Mouse (Mus musculus) gastrocnemius, adult 8-10 months (tissue): ENCODE measurements around the gene Aff3. TPM values are rescaled to one million over a fixed set of nuclear protein-coding genes. Genes with fewer than 3 reads are reported as not detected.

Experiments used
- DNase-seq, 2 experiments: peaks; one replicate each; pipeline ENCODE4 v3.0.0; 2022; ENCODE audit warnings: low spot score in 2 of 2
- total RNA-seq, 4 experiments: library from RNA; stranded (reverse); gene quantifications; 2 replicates each; pipeline ENCODE4 v1.2.4; 2022

The Aff3 gene
- total RNA-seq, 4 experiments from 2014 or later = 1.0 to 6.1 (median 1.3) TPM

GRCm38 (mm10) chr1:38658376-38658775 lies 6.4 kb downstream of the Aff3 start:
- DNase-seq = no peak

DNA sequence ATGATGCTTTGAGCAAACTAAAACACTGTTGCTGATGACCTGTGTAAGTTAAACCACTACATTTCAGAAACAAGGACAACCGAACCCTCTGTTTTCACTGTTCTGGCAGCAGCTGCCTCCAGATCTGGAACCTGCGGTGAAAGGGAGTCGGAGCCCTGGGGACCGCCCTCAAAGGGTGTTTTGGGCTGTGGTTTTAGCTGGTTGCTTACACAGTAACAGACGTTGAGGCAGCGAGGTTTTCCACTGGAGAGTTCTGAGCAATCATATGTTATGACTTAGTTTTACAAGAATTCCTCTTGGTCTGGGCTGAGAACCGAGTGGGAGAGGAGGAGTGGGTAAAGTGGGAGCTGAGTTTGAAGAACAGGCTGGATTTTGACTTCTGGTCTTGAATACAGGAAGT lies 7.1 kb downstream of the Aff3 start:
- no peak for DNase-seq

DNA sequence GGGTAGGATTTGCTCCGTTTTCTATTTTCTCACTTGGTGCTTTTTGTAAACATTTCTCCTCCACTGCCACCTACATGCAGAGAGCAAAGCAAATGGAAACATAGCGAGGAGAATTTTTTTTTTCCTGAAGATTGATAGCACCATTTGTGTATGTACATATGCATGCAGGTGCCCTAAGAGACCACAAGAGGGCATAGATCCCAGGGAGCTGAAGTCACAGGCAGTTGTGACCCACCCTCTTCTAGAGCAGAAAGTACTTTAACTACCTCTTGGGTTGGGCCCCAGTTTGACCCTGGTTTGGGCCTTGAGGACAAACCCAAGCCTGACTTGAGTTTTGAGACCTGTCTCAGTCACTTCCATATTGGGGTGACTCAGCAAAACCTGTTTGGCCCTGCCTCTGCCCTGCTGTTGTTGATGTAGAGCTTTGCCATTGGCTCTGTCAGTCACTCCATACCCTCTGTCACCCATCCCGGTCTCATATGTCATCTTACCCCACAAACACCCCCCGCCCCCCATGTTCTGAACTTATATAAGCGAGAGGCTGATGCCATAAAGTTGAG lies 9.7 kb downstream of the Aff3 start:
- DNase-seq = no peak

DNA sequence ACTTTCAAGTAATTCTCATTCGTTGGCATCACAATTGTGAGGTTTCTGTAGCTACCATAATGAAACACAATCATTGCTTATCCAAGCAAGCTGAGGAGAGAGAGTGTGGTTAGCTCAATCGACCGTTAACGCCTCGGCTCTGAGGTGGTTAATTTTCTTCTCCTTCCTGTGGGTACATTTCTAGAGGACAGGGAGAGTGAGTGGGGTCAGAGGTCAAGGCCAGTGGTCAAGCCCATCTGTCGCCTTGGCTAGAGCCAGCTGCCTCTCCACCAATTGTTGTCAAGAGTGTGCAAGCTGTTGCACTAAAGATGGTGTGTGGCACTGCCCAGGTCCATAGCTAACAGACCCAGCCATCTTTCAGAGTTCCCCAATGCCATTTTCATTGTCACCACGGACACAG lies 14.7 kb downstream of the Aff3 start:
- no peak for DNase-seq

- no peak for DNase-seq
These were observed 15.6 kb downstream of the Aff3 start for GRCm38 (mm10) chr1:38649174-38649573.

GRCm38 (mm10) chr1:38642288-38642687 lies 22.5 kb downstream of the Aff3 start:
- DNase-seq = no peak

- no peak for DNase-seq
These were observed 25.1 kb downstream of the Aff3 start for GRCm38 (mm10) chr1:38639669-38640068.

- no peak for DNase-seq
These were observed 29.2 kb downstream of the Aff3 start for GRCm38 (mm10) chr1:38635596-38635995.

DNA sequence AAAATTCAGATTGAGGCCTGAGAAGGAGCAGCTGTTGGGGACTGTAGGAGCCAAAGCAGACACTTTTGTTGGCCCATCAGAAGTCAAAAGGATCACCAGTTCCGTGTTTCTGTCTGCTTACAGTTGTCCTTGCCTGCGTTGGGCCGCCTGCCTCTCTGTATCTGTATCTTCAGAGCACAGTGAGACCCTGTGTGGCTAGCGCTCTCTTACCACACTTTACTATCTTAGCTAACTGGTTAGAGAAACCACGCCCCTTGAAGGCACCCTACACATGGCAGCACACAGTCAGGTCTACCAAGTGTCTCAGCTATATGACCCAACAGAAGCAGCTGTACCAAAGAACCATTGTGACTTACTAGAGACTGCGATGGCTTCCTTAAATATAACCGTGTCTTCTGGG lies 30.7 kb downstream of the Aff3 start:
- no peak for DNase-seq

GRCm38 (mm10) chr1:38632461-38633180 lies 32.1 kb downstream of the Aff3 start:
- DNase-seq = no peak

DNA sequence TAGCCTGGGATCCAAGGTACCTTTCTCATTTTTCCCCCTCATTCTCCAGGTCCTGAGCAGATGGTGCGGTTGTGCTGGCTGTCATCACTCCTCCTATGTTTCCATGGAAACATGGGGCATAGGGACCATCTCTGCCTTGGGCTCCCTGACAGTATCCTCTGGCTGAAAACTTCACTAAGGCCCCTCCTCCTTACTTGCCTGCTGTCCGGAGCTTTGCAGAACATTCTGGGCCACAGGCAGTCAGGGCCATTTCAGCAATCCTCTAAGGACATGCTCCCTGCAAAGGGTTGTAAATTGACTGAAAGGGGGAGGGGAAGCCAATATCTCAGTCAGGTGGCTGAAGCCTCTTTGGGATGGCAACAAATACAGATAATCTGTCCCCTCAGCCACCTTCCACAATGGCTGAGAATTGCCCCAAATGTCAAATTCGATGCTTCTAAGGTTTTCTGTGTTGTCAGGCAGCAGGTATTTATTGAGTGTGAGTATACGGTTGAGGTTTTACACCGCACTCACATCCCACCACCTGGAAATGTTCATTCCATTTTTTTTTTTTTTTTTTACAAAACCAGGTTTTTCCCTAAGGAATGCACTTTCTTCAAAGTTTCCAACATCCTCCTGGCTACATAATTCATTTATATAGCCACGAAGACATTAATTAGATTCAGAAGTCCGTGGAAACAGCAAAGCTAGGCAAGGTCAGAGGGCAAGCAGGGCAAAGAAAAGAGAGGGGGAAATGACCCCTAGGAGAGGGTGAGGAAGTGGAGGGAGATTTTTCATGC lies 33.1 kb downstream of the Aff3 start:
- no peak for DNase-seq

- no peak for DNase-seq
These were observed 35.7 kb downstream of the Aff3 start for GRCm38 (mm10) chr1:38628901-38629585.

DNA sequence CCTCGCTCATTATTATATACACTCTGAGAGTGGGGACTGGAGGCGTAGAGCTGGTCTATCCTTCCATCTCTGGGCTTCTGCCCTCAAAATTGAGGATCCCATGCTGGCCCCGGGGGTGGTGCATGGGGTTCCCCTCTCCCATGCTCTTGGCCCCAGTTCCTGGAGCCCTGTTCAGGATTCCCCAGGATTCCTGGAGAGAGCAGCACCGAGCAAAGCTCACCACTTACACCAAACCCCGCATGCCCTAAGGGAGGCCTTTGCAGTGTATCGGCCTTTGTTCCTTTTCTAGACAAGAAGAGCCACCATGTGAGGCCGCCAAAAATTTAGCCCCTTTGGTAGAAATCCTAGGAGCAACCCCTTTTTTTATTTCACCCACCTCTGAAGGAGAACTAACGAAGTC lies 36.3 kb downstream of the Aff3 start:
- no peak for DNase-seq

DNA sequence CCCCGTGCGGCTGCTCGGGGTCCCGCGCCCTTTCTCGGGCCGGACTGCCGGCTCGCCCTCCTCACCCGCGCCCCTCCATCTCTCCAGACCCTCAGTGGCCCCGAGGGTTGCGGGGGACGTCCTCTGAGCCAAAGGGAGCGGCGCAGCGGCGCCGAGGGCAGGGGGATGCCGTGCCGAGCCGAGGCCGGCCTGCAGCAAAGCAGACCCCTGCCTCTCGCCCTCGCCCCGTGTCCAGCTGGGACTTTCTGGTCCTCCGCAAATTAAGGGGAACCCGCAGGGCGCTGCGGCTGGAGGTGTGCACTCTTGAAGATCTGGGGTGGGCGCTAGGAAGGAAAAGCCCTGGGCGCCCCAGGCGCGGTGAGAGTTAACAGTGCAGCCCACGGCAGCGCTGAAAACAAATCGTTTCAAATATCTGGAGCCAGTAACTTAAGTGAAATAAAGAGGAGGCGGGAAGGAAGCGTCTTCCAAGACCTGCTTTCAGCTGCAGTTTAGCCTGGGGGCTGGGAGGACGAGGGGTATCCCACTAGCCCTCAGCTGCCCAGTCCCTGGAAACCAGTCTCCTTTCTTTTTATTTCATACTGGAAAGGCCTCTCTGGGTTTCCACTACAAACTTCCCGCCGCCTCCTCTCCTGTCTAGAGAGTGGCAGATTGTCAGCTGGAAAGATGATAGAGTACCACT lies 36.9 kb downstream of the Aff3 start:
- DNase-seq = no peak

- DNase-seq = peak in 1 of 2 experiments; percentile 25
These were observed 37.8 kb downstream of the Aff3 start for GRCm38 (mm10) chr1:38626739-38627661.

DNA sequence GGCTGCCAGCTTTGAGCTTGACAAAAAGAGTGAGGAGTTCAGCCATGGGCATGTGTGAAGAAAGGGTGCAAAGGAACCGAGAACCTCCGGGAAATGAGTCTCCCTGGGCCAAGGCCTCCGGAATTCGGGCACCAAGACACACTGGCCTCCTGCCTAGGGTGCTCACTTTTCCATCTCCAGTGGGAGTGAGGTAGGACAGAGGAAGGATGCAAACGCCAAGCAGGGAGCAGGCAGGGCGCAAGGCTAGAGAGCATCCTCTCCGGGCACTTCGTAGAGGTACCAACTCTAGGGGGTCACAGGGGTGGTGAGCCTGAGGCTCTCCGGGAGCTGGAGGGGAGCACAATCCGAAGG lies 38.4 kb downstream of the Aff3 start:
- DNase-seq = no peak

DNA sequence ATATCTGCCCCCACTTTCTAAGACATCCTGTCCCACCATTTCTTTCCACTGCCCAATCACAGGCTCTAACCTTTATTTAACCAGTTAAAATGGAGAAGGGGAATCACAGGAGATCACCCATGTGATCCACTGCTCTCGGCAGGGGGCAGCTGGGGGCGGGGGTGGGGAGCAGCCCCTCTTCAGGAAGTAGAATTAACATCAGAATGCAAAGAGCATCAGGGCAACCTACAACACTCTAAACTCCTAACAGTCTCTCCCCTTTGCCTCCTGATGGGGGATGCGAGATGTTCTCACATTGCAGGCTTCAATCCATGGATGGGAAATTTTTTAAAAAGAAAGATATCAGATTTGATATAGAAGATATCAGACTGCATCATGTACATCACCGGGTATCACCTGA lies 42.9 kb downstream of the Aff3 start:
- DNase-seq = no peak

DNA sequence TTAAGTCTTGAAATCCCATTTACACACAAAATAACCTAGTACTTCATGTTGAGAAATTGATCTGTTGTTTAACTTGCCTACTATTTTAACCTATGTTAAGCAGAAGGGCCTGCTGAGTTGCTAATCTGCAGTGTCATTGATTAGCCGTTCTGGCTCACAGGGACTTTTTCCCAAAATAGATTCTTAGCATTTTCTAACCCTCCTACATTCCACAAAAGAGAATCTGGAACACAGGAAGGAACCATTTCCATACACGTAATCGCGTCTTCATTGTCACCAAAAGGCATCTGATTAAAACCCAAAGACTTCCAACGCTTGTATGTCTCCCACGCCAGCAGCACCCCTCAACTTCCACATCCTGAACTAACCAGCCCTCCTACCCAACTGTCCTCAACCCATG lies 44.4 kb downstream of the Aff3 start:
- no peak for DNase-seq

DNA sequence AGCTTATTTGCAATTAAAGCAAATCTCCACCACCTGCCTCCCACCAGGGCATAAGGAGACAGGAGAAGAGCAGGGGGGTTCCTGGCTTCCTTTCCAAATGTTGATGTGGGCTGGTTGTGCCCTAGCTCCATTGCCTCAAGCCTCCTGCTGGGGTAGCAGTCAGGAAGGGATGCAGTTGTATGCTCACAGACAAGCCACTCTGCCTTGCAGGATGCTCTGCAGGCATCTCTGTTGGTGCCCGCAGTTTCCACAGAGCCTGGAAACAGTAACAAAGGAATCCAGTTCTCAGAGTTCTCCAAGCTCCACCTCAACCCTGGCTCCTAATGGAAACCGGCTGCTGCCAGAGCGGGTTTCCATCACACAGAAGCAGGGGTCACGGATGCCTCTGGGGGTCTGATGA lies 58.0 kb downstream of the Aff3 start:
- DNase-seq = no peak

- DNase-seq = no peak
These were observed 59.3 kb downstream of the Aff3 start for GRCm38 (mm10) chr1:38605426-38605825.

- DNase-seq = no peak
These were observed 60.1 kb downstream of the Aff3 start for GRCm38 (mm10) chr1:38604611-38605010.
